In the genomic region with DNA sequence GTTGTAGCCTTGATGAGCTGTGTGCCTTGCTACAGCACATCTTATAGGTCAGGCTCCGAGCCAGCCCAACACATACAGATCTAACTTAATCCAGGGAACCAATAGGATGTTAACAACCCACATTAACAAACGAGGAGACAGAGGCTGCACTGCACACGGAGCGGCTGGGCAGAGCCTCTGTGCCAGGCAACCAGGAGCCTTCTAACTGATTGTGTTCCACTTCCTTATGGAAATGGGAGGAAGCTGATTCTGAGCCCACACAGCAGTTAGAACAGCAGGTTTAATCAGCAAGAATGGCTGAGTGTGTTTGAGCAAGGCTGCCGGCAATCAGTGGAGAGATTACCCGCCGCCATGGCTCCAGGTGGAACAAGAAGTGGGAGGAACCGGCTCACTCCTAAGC, we compare ENCODE assay signal across 15 mouse cellular contexts. TPM values are rescaled to one million over a fixed set of nuclear protein-coding genes. Genes with fewer than 3 reads are reported as not detected.
DNase-seq lines count a peak whose midpoint lies in the region; ATAC-seq lines count a peak whose summit lies in the region.
"Had no signal": no experiment of that assay in that cellular context is flagged by ENCODE, and none has a peak within 500 bp of the region (broad histone marks: within the 10 kb centered on the region; RNA-seq: fewer than 3 reads in every experiment).

No protein-coding gene starts in this region.

- no peak overlapping the region for H3K4me2 ChIP-seq in forebrain, embryonic 13.5 days
- H3K4me2 ChIP-seq in forebrain, embryonic 12.5 days, result no peak overlapping the region
- no peak overlapping the region for H3K4me2 ChIP-seq in stomach, embryonic 14.5 days (replicated peaks; ENCODE audit: low read depth, low read length)
- H3K4me2 ChIP-seq: embryonic facial prominence, embryonic 15.5 days; limb, embryonic 12.5 days had no signal

- 0 out of 2 replicates have a peak, but pooled peaks cover under 1% of the 10 kb centered on the region for H3K27me3 ChIP-seq in forebrain, embryonic 13.5 days
- 0 out of 2 replicates have a peak, but pooled peaks cover 7% of the 10 kb centered on the region for H3K27me3 ChIP-seq in forebrain, embryonic 12.5 days
- no peaks in the 10 kb centered on the region for H3K27me3 ChIP-seq in stomach, embryonic 14.5 days (ENCODE audit: control insufficient read depth, insufficient read depth, low read length)
- H3K27me3 ChIP-seq: limb, embryonic 12.5 days had no signal

- H3K4me1 ChIP-seq in forebrain, embryonic 13.5 days, result peaks cover 34% of the 10 kb centered on the region
- H3K4me1 ChIP-seq in forebrain, embryonic 12.5 days, result peaks cover 13% of the 10 kb centered on the region
- H3K4me1 ChIP-seq in stomach, embryonic 14.5 days (ENCODE audit: control insufficient read depth, insufficient read depth, low read length), result peaks cover 6% of the 10 kb centered on the region

- peak; percentile 41 for DNase-seq in left cerebral cortex, adult 11 months (ENCODE audit: low spot score)
- no peak for DNase-seq in left cerebral cortex, postnatal 4 days
- peak; percentile 81 for DNase-seq in layer of hippocampus, adult 9-11 months
- no peak for DNase-seq in testis, postnatal 10 days (ENCODE audit: low spot score)
- DNase-seq in urinary bladder, postnatal 10 days (ENCODE audit: low spot score), result no peak
- DNase-seq: cerebellum, adult 2 months; gastrocnemius, postnatal 36 days; kidney, adult 11 months had no signal

- intact Hi-C loops in left cerebral cortex, postnatal 4 days (cut with DNase I), result no loop called here

- 53% methylated on average over 8 of the region's 8 CpGs for WGBS in forebrain, embryonic 13.5 days
- 71% methylated on average over 8 of the region's 8 CpGs for WGBS in forebrain, embryonic 12.5 days
- 44% methylated on average over 8 of the region's 8 CpGs for WGBS in stomach, embryonic 14.5 days

- no peak overlapping the region for H3K4me3 ChIP-seq in forebrain, embryonic 13.5 days
- no peak overlapping the region for H3K4me3 ChIP-seq in forebrain, embryonic 12.5 days (replicated peaks)
- H3K4me3 ChIP-seq in stomach, embryonic 14.5 days (ENCODE audit: low read depth, low read length), result no peak overlapping the region
- H3K4me3 ChIP-seq: embryonic facial prominence, embryonic 15.5 days; limb, embryonic 12.5 days had no signal

- peak overlapping the region; percentile 32 for H3K27ac ChIP-seq in forebrain, embryonic 13.5 days
- H3K27ac ChIP-seq in forebrain, embryonic 12.5 days, result no peak overlapping the region
- peak overlapping the region; percentile 34 for H3K27ac ChIP-seq in stomach, embryonic 14.5 days (ENCODE audit: low read length)
- H3K27ac ChIP-seq: embryonic facial prominence, embryonic 15.5 days; limb, embryonic 12.5 days; macrophage had no signal

- no peaks in the 10 kb centered on the region for H3K36me3 ChIP-seq in forebrain, embryonic 13.5 days (ENCODE audit: poor library complexity, severe bottlenecking)
- H3K36me3 ChIP-seq in forebrain, embryonic 12.5 days (replicated peaks), result no peaks in the 10 kb centered on the region
- H3K36me3 ChIP-seq in stomach, embryonic 14.5 days (ENCODE audit: control insufficient read depth, insufficient read depth, low read length), result no peaks in the 10 kb centered on the region
- H3K36me3 ChIP-seq: embryonic facial prominence, embryonic 15.5 days; limb, embryonic 12.5 days had no signal

- no peaks in the 10 kb centered on the region for H3K9me3 ChIP-seq in forebrain, embryonic 13.5 days (replicated peaks)
- H3K9me3 ChIP-seq in forebrain, embryonic 12.5 days, result no peaks in the 10 kb centered on the region
- H3K9me3 ChIP-seq in stomach, embryonic 14.5 days (ENCODE audit: control insufficient read depth, low read depth, low read length), result no peaks in the 10 kb centered on the region
- H3K9me3 ChIP-seq: embryonic facial prominence, embryonic 15.5 days; limb, embryonic 12.5 days had no signal

- H3K9ac ChIP-seq in forebrain, embryonic 13.5 days, result no peak overlapping the region; the same call in 1 of the 2 replicates
- no peak overlapping the region for H3K9ac ChIP-seq in forebrain, embryonic 12.5 days
- H3K9ac ChIP-seq in stomach, embryonic 14.5 days (replicated peaks; ENCODE audit: low read depth, low read length), result no peak overlapping the region
- H3K9ac ChIP-seq: embryonic facial prominence, embryonic 15.5 days; limb, embryonic 12.5 days had no signal

- no peak for ATAC-seq in forebrain, embryonic 13.5 days
- ATAC-seq in forebrain, embryonic 12.5 days (ENCODE audit: low FRiP score), result no peak
- ATAC-seq in stomach, embryonic 14.5 days (ENCODE audit: insufficient number of reproducible peaks, insufficient read depth, low FRiP score, low read depth), result peak; percentile 47; the same call in 1 of the 2 replicates

RNA-seq across cellular contexts. Expression of a gene that starts 37.4 kb away (rescaled TPM):
- 48.7 and 50.9 TPM in 2 replicates for polyA plus RNA-seq in forebrain, embryonic 13.5 days (2015; fragmentation: Nextera tagmentation; extraction: Ambion mirVana)
- polyA plus RNA-seq in forebrain, embryonic 12.5 days (2016; fragmentation: Nextera tagmentation; extraction: Ambion mirVana), result 45.4 and 49.6 TPM in 2 replicates
- total RNA-seq in left cerebral cortex, postnatal 4 days (2021), result 10 to 100 TPM; 38.6 to 45.1 TPM
- polyA plus RNA-seq in stomach, embryonic 14.5 days (2014; fragmentation: Nextera tagmentation; extraction: Ambion mirVana), result 42.4 and 43.5 TPM in 2 replicates

RNA-seq across cellular contexts. Expression of a gene that starts 56.3 kb away (rescaled TPM):
- polyA plus RNA-seq in forebrain, embryonic 13.5 days (2015; fragmentation: Nextera tagmentation; extraction: Ambion mirVana), result not detected in 2 replicates
- 1.7 TPM in 1 of 2 replicates, not detected in the other for polyA plus RNA-seq in forebrain, embryonic 12.5 days (2016; fragmentation: Nextera tagmentation; extraction: Ambion mirVana)
- not detected for total RNA-seq in left cerebral cortex, postnatal 4 days (2021)
- not detected in 2 replicates for polyA plus RNA-seq in stomach, embryonic 14.5 days (2014; fragmentation: Nextera tagmentation; extraction: Ambion mirVana)
- total RNA-seq: adrenal gland, postnatal 10 days; gastrocnemius, postnatal 36 days had no signal
- polyA plus RNA-seq: cerebellum, adult 2 months; embryonic facial prominence, embryonic 15.5 days; limb, embryonic 12.5 days; macrophage had no signal

Comparison
In these comparisons a context has a peak if more than half of its experiments do, and no peak if none do; other contexts are left out.
1. DNase-seq: peak in left cerebral cortex, adult 11 months (single experiment) and layer of hippocampus, adult 9-11 months (single experiment); none in left cerebral cortex, postnatal 4 days (single experiment), testis, postnatal 10 days (single experiment) and urinary bladder, postnatal 10 days (single experiment).